Mouse (Mus musculus): ENCODE data around the gene Tnnt3.

Gene Tnnt3

GRCm38 (mm10) chr7:142547874-142548273 lies 49.2 kb downstream of the Tnnt3 start:
- DNase-seq = no peak

GRCm38 (mm10) chr7:142548706-142549105 lies 50.1 kb downstream of the Tnnt3 start:
- no peak for DNase-seq

- no peak for DNase-seq
Measured at GRCm38 (mm10) chr7:142549941-142550763, 51.5 kb downstream of the Tnnt3 start.

GRCm38 (mm10) chr7:142550935-142551373 lies 52.3 kb downstream of the Tnnt3 start:
- DNase-seq = no peak

- no peak for DNase-seq
Measured at GRCm38 (mm10) chr7:142551691-142552090, 53.1 kb downstream of the Tnnt3 start.

- DNase-seq = no peak
Measured at GRCm38 (mm10) chr7:142552591-142553416, 54.2 kb downstream of the Tnnt3 start.

GRCm38 (mm10) chr7:142553417-142554335 lies 55.0 kb downstream of the Tnnt3 start:
- no peak for DNase-seq

GRCm38 (mm10) chr7:142554625-142555024 lies 56.0 kb downstream of the Tnnt3 start:
- no peak for DNase-seq

GRCm38 (mm10) chr7:142555366-142556088 lies 56.9 kb downstream of the Tnnt3 start:
- DNase-seq = no peak

- DNase-seq = no peak
Measured at GRCm38 (mm10) chr7:142556089-142556476, 57.4 kb downstream of the Tnnt3 start.

- DNase-seq = no peak
Measured at GRCm38 (mm10) chr7:142557696-142558095, 59.1 kb downstream of the Tnnt3 start.

GRCm38 (mm10) chr7:142558511-142559146 lies 60.0 kb downstream of the Tnnt3 start:
- DNase-seq = no peak

GRCm38 (mm10) chr7:142559651-142560175 lies 61.1 kb downstream of the Tnnt3 start:
- DNase-seq = no peak

- no peak for DNase-seq
Measured at GRCm38 (mm10) chr7:142560942-142561855, 62.6 kb downstream of the Tnnt3 start.

GRCm38 (mm10) chr7:142561856-142562404 lies 63.3 kb downstream of the Tnnt3 start:
- DNase-seq = no peak

GRCm38 (mm10) chr7:142563168-142563567 lies 64.5 kb downstream of the Tnnt3 start:
- no peak for DNase-seq

- no peak for DNase-seq
Measured at GRCm38 (mm10) chr7:142564955-142565643, 66.5 kb downstream of the Tnnt3 start.

All from kidney, adult 9 months (tissue).